Mouse (Mus musculus) midbrain, embryonic 16.5 days (tissue): ENCODE results near the gene Olfr1337. TPM values are rescaled to one million over a fixed set of nuclear protein-coding genes. Genes with fewer than 3 reads are reported as not detected.

Experiments used
- polyA plus RNA-seq: library from polyadenylated mRNA; unstranded; fragments of >200 nt; fragmentation: Nextera tagmentation; extraction: Ambion mirVana; gene quantifications from 2 replicates; pipeline ENCODE4 v1.2.1, GENCODE M21; 2015

The Olfr1337 gene
- polyA plus RNA-seq, 1 experiment from 2014 or later: not detected

Other genes starting within 250 kb of the Olfr1337 start
- gene Tmem125, start 238.5 kb downstream of the Olfr1337 start, polyA plus RNA-seq: not detected in 2 replicates
- 2.0 and 2.5 TPM in 2 replicates for gene Cfap57, start 161.8 kb downstream of the Olfr1337 start, polyA plus RNA-seq
- gene Ebna1bp2, start 161.8 kb downstream of the Olfr1337 start, polyA plus RNA-seq: 84.8 and 98.6 TPM in 2 replicates
- gene Olfr62, start 123.6 kb downstream of the Olfr1337 start, polyA plus RNA-seq: not detected in 2 replicates
- gene Olfr1342, start 89.8 kb downstream of the Olfr1337 start, polyA plus RNA-seq: not detected in 2 replicates
- not detected in 2 replicates for gene Olfr1341, start 79.1 kb downstream of the Olfr1337 start, polyA plus RNA-seq
- not detected in 2 replicates for gene Olfr1340, start 62.4 kb downstream of the Olfr1337 start, polyA plus RNA-seq
- not detected in 2 replicates for gene Olfr1339, start 50.4 kb downstream of the Olfr1337 start, polyA plus RNA-seq
- not detected in 2 replicates for gene Olfr1338, start 23.8 kb downstream of the Olfr1337 start, polyA plus RNA-seq
- gene Olfr1335, start 27.4 kb upstream of the Olfr1337 start, polyA plus RNA-seq: not detected in 2 replicates
- not detected in 2 replicates for gene Olfr1333, start 53.7 kb upstream of the Olfr1337 start, polyA plus RNA-seq
- not detected in 2 replicates for gene Olfr1331, start 82.1 kb upstream of the Olfr1337 start, polyA plus RNA-seq
- gene Olfr1330, start 106.0 kb upstream of the Olfr1337 start, polyA plus RNA-seq: not detected in 2 replicates
- gene Olfr1329, start 134.9 kb upstream of the Olfr1337 start, polyA plus RNA-seq: not detected in 2 replicates
- gene Olfr1328, start 156.0 kb upstream of the Olfr1337 start, polyA plus RNA-seq: not detected in 2 replicates
- gene Lao1, start 179.0 kb upstream of the Olfr1337 start, polyA plus RNA-seq: not detected in 2 replicates